Mouse (Mus musculus) R1 (cell line): Measurements from ENCODE around the gene Stab2.

ENCODE experiments used
- DNase-seq: peaks from one replicate; pipeline ENCODE4 v3.0.0-alpha.2; 2018; ENCODE audit warnings: low read depth, low spot score

Gene Stab2

GRCm38 (mm10) chr10:86890166-86890930 lies 117.5 kb downstream of the Stab2 start:
- DNase-seq: no peak

GRCm38 (mm10) chr10:86889440-86889839 lies 118.4 kb downstream of the Stab2 start:
- DNase-seq: no peak

GRCm38 (mm10) chr10:86886434-86886833 lies 121.4 kb downstream of the Stab2 start:
- no peak for DNase-seq

- DNase-seq: no peak
These were observed 126.4 kb downstream of the Stab2 start for GRCm38 (mm10) chr10:86881448-86881847.

GRCm38 (mm10) chr10:86880071-86880806 lies 127.6 kb downstream of the Stab2 start:
- DNase-seq: no peak

- no peak for DNase-seq
These were observed 129.1 kb downstream of the Stab2 start for GRCm38 (mm10) chr10:86878721-86879120.

GRCm38 (mm10) chr10:86872591-86872990 lies 135.2 kb downstream of the Stab2 start:
- no peak for DNase-seq

- DNase-seq: no peak
These were observed 135.7 kb downstream of the Stab2 start for GRCm38 (mm10) chr10:86872121-86872520.

GRCm38 (mm10) chr10:86863429-86863828 lies 144.4 kb downstream of the Stab2 start:
- peak; percentile 59 for DNase-seq

GRCm38 (mm10) chr10:86862496-86862895 lies 145.3 kb downstream of the Stab2 start:
- no peak for DNase-seq

- DNase-seq: peak; percentile 35
These were observed 147.4 kb downstream of the Stab2 start for GRCm38 (mm10) chr10:86860396-86860795.

GRCm38 (mm10) chr10:86853433-86853832 lies 154.4 kb downstream of the Stab2 start:
- DNase-seq: no peak

GRCm38 (mm10) chr10:86852160-86852559 lies 155.7 kb downstream of the Stab2 start:
- peak; percentile 28 for DNase-seq

GRCm38 (mm10) chr10:86849508-86849907 lies 158.3 kb downstream of the Stab2 start:
- DNase-seq: no peak

GRCm38 (mm10) chr10:86849087-86849486 lies 158.7 kb downstream of the Stab2 start:
- DNase-seq: no peak

- DNase-seq: no peak
These were observed 160.8 kb downstream of the Stab2 start for GRCm38 (mm10) chr10:86846926-86847467.

GRCm38 (mm10) chr10:86842659-86843058 lies 165.2 kb downstream of the Stab2 start:
- no peak for DNase-seq

GRCm38 (mm10) chr10:86838827-86839226 lies 169.0 kb downstream of the Stab2 start:
- no peak for DNase-seq

- DNase-seq: no peak
These were observed 171.0 kb downstream of the Stab2 start for GRCm38 (mm10) chr10:86836784-86837183.

- peak; percentile 60 for DNase-seq
These were observed 178.3 kb downstream of the Stab2 start for GRCm38 (mm10) chr10:86829515-86829914.

GRCm38 (mm10) chr10:86828221-86829135 lies 179.3 kb downstream of the Stab2 start:
- no peak for DNase-seq

- DNase-seq: no peak
These were observed 180.9 kb downstream of the Stab2 start for GRCm38 (mm10) chr10:86826929-86827328.
